Mouse (Mus musculus): ENCODE results near the gene Trdmt1.
A peak's percentile ranks its signal among the peaks of the same experiment; 100 is the strongest.

Gene Trdmt1

GRCm38 (mm10) chr2:13557145-13558030 lies 12.9 kb upstream of the Trdmt1 start:
- DNase-seq (ENCODE audit: low spot score), result no peak

- DNase-seq (ENCODE audit: low spot score), result no peak
Observed at GRCm38 (mm10) chr2:13556239-13556638, 11.8 kb upstream of the Trdmt1 start.

GRCm38 (mm10) chr2:13553966-13554365 lies 9.5 kb upstream of the Trdmt1 start:
- DNase-seq (ENCODE audit: low spot score), result no peak

GRCm38 (mm10) chr2:13548749-13549148 lies 4.3 kb upstream of the Trdmt1 start:
- DNase-seq (ENCODE audit: low spot score), result no peak

- no peak for DNase-seq (ENCODE audit: low spot score)
Observed at GRCm38 (mm10) chr2:13543519-13544124, 846 bp downstream of the Trdmt1 start.

GRCm38 (mm10) chr2:13539860-13540259 lies 4.6 kb downstream of the Trdmt1 start:
- DNase-seq (ENCODE audit: low spot score), result peak; percentile 17

GRCm38 (mm10) chr2:13538704-13539377 lies 5.6 kb downstream of the Trdmt1 start:
- no peak for DNase-seq (ENCODE audit: low spot score)

GRCm38 (mm10) chr2:13538258-13538657 lies 6.2 kb downstream of the Trdmt1 start:
- no peak for DNase-seq (ENCODE audit: low spot score)

GRCm38 (mm10) chr2:13537733-13538132 lies 6.7 kb downstream of the Trdmt1 start:
- no peak for DNase-seq (ENCODE audit: low spot score)

- no peak for DNase-seq (ENCODE audit: low spot score)
Observed at GRCm38 (mm10) chr2:13536747-13537146, 7.7 kb downstream of the Trdmt1 start.

- no peak for DNase-seq (ENCODE audit: low spot score)
Observed at GRCm38 (mm10) chr2:13530639-13531038, 13.8 kb downstream of the Trdmt1 start.

GRCm38 (mm10) chr2:13529253-13529933 lies 15.1 kb downstream of the Trdmt1 start:
- no peak for DNase-seq (ENCODE audit: low spot score)

GRCm38 (mm10) chr2:13527531-13527930 lies 16.9 kb downstream of the Trdmt1 start:
- DNase-seq (ENCODE audit: low spot score), result no peak

GRCm38 (mm10) chr2:13527125-13527524 lies 17.3 kb downstream of the Trdmt1 start:
- DNase-seq (ENCODE audit: low spot score), result no peak

- no peak for DNase-seq (ENCODE audit: low spot score)
Observed at GRCm38 (mm10) chr2:13526205-13526604, 18.3 kb downstream of the Trdmt1 start.

GRCm38 (mm10) chr2:13523540-13524456 lies 20.7 kb downstream of the Trdmt1 start:
- DNase-seq (ENCODE audit: low spot score), result no peak

GRCm38 (mm10) chr2:13522106-13522505 lies 22.4 kb downstream of the Trdmt1 start:
- peak; percentile 21 for DNase-seq (ENCODE audit: low spot score)

- no peak for DNase-seq (ENCODE audit: low spot score)
Observed at GRCm38 (mm10) chr2:13514949-13515348, 29.5 kb downstream of the Trdmt1 start.

GRCm38 (mm10) chr2:13502717-13503116 lies 41.8 kb downstream of the Trdmt1 start:
- no peak for DNase-seq (ENCODE audit: low spot score)

GRCm38 (mm10) chr2:13501553-13501952 lies 42.9 kb downstream of the Trdmt1 start:
- DNase-seq (ENCODE audit: low spot score), result no peak
